Mouse (Mus musculus): ENCODE results near the gene Pdzd3. TPM values are rescaled to one million over a fixed set of nuclear protein-coding genes. Genes with fewer than 3 reads are reported as not detected.

Pdzd3 gene
- polyA plus RNA-seq, 1 experiment from 2014 or later = 0.15 TPM

DNA sequence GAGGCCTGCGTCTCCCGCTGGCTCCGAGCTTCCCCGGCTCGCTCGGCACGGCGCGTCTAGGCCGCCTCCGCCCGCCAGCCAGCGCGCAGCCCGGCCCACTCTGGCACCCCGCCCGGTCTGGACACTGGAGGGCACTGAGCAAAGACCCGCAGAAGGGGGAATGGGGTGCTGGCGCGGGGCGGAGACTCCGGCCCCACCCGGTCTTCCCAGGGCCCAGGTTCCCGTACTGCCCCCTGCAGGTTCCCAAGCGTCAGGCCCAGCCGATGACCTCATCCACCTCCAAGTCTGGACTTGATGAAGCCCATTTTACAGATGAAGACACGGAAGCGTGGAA lies 16.7 kb upstream of the Pdzd3 start:
- Histone ChIP-seq H3K36me3 (no peaks in the 10 kb centered on the region), H3K27ac (no peak overlapping the region), H3K4me2 (replicated peaks) (peak overlapping the region; percentile 68), H3K27me3 (no peaks in the 10 kb centered on the region), H3K4me3 (peak overlapping the region; percentile 39), H3K4me1 (peaks cover 12% of the 10 kb centered on the region), H3K9ac (peak overlapping the region; percentile 73), H3K9me3 (replicated peaks) (no peaks in the 10 kb centered on the region)
- ATAC-seq (ENCODE audit: low FRiP score) = peak; percentile 83
- WGBS = 7% methylated on average over 28 of the region's 28 CpGs

DNA sequence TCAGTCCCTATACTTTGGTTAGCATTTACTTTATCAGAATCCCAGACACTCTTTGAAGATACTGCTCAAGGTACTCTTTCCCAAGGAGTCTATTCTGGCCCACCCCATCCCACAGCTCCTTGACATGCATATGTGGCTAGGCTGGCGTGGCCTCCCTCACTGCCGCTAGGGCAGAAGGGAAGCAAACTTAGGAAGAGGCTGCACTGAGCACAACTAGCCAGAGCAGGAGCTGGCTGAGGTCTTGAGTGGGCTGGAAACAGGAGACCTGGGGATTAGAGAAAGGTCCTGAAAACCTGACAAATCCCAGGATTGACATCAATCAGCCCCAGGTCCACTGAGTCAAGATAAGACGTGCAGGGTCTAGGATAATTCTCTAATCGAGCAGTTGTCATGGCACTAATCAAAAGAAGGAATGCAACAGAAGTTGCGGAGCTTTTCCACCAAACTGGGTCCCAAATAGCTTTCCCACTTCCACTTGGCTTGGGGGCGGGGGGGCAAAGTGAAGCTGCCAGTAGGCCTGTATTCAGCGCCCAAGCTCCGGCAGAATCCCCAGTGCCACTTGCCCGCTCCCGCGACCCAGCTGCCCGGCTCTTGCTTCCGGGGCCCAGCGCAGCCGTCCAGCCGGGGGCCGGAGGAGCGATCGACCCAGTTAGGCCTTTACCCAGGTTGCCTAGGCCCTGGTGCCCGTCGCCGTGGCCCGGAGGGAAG lies 16.2 kb upstream of the Pdzd3 start:
- Histone ChIP-seq H3K27ac (no peak overlapping the region), H3K27me3 (no peaks in the 10 kb centered on the region), H3K9ac (peak overlapping the region; percentile 73), H3K9me3 (replicated peaks) (no peaks in the 10 kb centered on the region), H3K4me2 (replicated peaks) (peak overlapping the region; percentile 68), H3K36me3 (no peaks in the 10 kb centered on the region), H3K4me3 (peak overlapping the region; percentile 39), H3K4me1 (peaks cover 12% of the 10 kb centered on the region)
- no peak for ATAC-seq (ENCODE audit: low FRiP score)
- 11% methylated on average over 22 of the region's 23 CpGs for WGBS

DNA sequence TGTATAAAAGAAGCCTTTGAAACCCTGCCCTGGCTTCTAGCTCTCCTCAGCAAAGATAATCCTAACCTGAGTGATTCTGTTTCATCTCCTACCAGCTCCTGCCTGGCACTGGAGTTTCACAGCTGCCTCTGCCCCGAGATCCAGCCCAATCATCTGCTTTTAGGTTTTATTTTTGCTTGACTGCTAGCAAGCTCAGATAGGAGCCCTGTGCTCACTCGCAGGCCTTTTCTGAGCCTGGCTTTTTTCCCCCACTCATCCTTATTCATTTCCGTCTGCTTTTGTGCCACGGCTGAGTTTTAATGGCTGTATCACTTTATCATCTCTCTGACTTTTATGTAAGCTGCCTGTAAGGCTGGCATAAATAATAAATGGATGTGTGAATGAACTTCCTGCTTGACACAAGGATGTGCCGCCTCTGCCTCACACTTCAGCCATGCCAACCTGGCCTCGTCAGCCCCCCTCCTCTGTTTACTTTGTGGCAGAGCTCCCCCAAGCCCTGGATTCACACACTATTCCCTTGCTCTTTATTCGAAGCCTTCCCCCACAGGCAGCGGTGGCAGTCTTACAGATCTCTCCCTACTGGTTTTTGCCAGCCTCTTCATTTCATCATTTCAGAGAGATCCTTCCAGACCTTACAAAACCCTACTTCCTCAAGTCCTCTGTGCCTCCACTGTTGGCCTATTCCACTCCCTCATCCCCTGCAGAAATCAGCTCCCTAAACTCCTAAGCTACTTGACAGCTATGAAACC lies 15.4 kb upstream of the Pdzd3 start:
- peaks cover 12% of the 10 kb centered on the region for H3K4me1 ChIP-seq
- H3K27me3 ChIP-seq = no peaks in the 10 kb centered on the region
- 62% methylated on average over 8 of the region's 8 CpGs for WGBS
- H3K4me2 ChIP-seq (replicated peaks) = no peak overlapping the region
- no peak overlapping the region for H3K4me3 ChIP-seq
- ATAC-seq (ENCODE audit: low FRiP score) = no peak
- H3K36me3 ChIP-seq = no peaks in the 10 kb centered on the region
- H3K9ac ChIP-seq = no peak overlapping the region
- H3K9me3 ChIP-seq (replicated peaks) = no peaks in the 10 kb centered on the region
- H3K27ac ChIP-seq = peak overlapping the region; percentile 23; the same call in 1 of the 2 replicates

DNA sequence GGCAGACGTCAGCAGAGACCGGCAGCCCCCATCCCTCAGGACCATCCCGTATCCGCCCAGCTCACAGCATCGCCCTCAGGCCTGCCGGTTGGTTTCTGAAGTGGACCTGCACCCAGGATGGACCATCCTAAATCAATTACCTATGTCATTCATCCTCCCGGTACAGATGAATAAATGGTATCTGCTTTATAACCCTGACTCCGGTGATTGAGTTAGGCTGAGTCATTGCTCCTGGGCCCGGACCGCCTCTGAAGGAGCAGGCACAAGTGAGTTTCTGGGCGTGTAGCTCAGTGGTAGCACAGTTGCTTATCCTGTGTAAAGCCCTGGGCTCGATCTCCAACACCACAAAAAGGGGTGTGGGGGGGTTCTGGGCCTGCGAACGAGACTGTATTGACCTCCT lies 10.1 kb upstream of the Pdzd3 start:
- H3K9ac ChIP-seq = no peak overlapping the region
- H3K4me2 ChIP-seq (replicated peaks) = no peak overlapping the region
- H3K36me3 ChIP-seq = no peaks in the 10 kb centered on the region
- H3K27me3 ChIP-seq = no peaks in the 10 kb centered on the region; the same call in 1 of the 2 replicates
- no peak overlapping the region for H3K27ac ChIP-seq
- WGBS = 82% methylated on average over 14 of the region's 14 CpGs
- no peaks in the 10 kb centered on the region for H3K9me3 ChIP-seq (replicated peaks)
- no peak overlapping the region for H3K4me3 ChIP-seq
- ATAC-seq (ENCODE audit: low FRiP score) = no peak
- no peaks in the 10 kb centered on the region for H3K4me1 ChIP-seq

DNA sequence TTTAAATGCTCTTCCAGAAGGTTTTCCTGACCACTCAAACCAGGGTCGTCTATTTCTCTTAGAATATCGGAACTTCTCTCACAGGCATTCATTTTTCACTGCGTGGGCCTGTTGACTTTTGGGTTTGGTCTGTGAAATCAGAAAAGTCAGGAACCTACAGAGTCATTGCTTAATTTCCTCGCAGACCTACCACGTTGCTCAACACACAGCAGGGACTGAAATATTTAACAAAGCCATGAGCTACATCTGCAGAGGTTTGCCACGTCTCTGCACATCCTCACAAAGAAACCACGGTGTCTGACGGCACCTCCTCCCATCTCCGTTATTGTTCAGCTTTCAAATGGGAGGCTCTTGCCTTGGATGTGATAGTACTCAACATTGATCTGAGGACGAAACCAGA lies 7.7 kb upstream of the Pdzd3 start:
- Histone ChIP-seq H3K4me3 (no peak overlapping the region), H3K27ac (no peak overlapping the region), H3K4me2 (replicated peaks) (no peak overlapping the region), H3K27me3 (no peaks in the 10 kb centered on the region; the same call in 1 of the 2 replicates), H3K4me1 (peaks cover 19% of the 10 kb centered on the region), H3K36me3 (no peaks in the 10 kb centered on the region), H3K9me3 (replicated peaks) (no peaks in the 10 kb centered on the region), H3K9ac (no peak overlapping the region)
- no peak for ATAC-seq (ENCODE audit: low FRiP score)
- WGBS = 77% methylated on average over 10 of the region's 10 CpGs

DNA sequence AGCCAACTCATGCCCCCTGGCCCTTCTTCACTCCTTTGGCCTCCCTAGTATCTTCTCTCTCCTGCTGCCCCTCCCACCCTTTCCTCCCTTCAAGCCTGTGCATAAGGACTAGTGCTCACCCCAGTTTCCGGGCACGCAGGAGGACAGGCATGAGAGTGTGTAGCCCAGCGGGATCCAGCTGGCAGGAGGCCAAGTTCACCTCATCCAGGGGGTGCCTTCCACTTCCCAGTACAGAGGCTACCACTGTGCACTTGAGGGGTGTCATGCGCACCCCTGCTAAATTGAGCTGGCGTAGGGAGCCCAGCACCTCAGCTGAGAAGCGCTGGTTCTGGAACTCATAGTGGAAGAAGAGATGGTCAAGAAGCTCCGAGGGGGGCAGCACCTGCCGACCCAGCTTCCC lies 4.9 kb upstream of the Pdzd3 start:
- Histone ChIP-seq H3K4me1 (peaks cover 29% of the 10 kb centered on the region), H3K4me2 (replicated peaks) (no peak overlapping the region), H3K4me3 (no peak overlapping the region), H3K36me3 (no peaks in the 10 kb centered on the region), H3K27ac (no peak overlapping the region), H3K9ac (no peak overlapping the region), H3K27me3 (no peaks in the 10 kb centered on the region; the same call in 1 of the 2 replicates), H3K9me3 (replicated peaks) (no peaks in the 10 kb centered on the region)
- WGBS = 83% methylated on average over 8 of the region's 8 CpGs
- no peak for ATAC-seq (ENCODE audit: low FRiP score)

DNA sequence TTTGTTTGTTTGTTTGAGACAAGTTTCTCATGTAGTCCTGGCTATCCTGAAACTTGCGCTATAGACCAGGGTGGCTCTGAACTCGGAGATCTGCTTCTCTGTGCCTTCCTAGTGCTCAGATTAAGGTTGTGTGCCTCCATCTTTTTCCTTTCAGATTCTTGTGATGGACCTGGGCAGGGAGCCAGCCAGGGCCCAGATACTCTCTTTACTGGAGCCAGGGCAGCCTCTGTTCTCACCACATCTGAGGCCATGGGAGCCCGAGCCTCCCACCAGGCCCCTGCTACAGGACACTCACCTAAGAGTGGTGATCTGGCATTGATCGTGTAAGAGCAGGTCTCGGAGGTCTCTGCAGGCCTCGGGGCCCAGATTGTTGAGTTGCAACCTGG lies 3.9 kb upstream of the Pdzd3 start:
- Histone ChIP-seq H3K4me1 (peaks cover 32% of the 10 kb centered on the region), H3K27ac (peak overlapping the region; percentile 56), H3K9ac (no peak overlapping the region), H3K4me3 (no peak overlapping the region), H3K9me3 (replicated peaks) (no peaks in the 10 kb centered on the region), H3K27me3 (no peaks in the 10 kb centered on the region; the same call in 1 of the 2 replicates), H3K4me2 (replicated peaks) (0 out of 2 replicates have a peak overlapping the region, but pooled peaks have one; percentile 6), H3K36me3 (no peaks in the 10 kb centered on the region)
- peak; percentile 32; the same call in 1 of the 2 replicates for ATAC-seq (ENCODE audit: low FRiP score)
- 57% methylated on average over 6 of the region's 6 CpGs for WGBS

DNA sequence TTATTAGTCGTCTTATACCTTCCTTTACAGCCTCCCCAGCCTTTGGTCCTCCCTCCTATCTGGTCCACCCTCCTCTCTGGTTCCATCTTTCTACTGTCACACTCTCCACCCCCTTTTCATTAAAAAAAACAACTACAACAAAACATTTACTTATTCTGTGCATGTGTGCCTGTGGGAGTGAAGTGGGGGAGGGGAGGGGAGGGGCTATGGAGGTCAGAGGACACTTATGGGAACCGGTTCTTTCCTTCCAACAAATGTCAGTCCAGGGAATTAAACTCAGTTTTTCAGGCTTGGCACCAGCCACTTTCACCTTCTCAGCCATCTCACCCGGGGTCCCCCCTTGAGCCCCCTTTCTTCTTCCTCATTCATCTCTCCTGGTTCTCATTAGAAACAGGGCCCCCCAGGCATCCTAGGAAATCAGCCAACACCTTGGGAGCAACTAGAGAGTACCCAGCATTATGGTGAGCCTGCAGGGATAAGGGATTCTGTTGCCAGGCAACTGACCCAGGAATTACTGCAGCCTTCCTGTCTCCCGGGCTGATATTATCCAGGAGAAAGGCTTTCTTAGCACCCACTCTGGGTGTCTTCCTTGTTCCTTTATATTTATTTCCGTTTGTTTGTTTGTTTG lies 3.4 kb upstream of the Pdzd3 start:
- peaks cover 32% of the 10 kb centered on the region for H3K4me1 ChIP-seq
- H3K4me2 ChIP-seq (replicated peaks) = 0 out of 2 replicates have a peak overlapping the region, but pooled peaks have one; percentile 6
- peak; percentile 48 for ATAC-seq (ENCODE audit: low FRiP score)
- H3K9ac ChIP-seq = no peak overlapping the region
- peaks cover 2% of the 10 kb centered on the region for H3K27me3 ChIP-seq
- no peak overlapping the region for H3K4me3 ChIP-seq
- no peaks in the 10 kb centered on the region for H3K9me3 ChIP-seq (replicated peaks)
- peak overlapping the region; percentile 56 for H3K27ac ChIP-seq
- no peaks in the 10 kb centered on the region for H3K36me3 ChIP-seq
- 5% methylated on average over 5 of the region's 5 CpGs for WGBS

DNA sequence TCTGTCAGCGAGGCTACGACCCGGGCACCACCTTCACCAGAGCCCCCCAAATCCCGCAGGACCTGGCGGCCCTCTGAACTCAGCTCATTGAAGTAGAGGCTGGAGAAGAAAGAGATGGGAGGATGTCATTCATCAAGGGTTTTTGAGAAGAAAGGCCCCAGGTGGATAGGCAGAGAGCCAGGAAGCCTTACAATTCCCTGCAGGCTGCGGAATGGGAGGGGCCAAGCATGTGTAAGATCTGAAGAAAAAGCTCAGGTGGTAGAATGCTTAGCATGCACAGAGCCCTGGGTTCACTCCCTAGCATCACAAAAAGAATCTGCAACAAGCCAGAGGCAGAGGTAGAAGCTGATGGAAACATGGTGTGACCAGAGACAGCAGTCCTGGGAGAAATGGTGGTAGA lies 2.2 kb upstream of the Pdzd3 start:
- no peak overlapping the region for H3K27ac ChIP-seq
- H3K4me1 ChIP-seq = peaks cover 32% of the 10 kb centered on the region
- H3K36me3 ChIP-seq = no peaks in the 10 kb centered on the region
- peaks cover 3% of the 10 kb centered on the region for H3K27me3 ChIP-seq
- H3K4me3 ChIP-seq = no peak overlapping the region
- WGBS = 78% methylated on average over 6 of the region's 6 CpGs
- H3K4me2 ChIP-seq (replicated peaks) = no peak overlapping the region
- H3K9ac ChIP-seq = no peak overlapping the region
- ATAC-seq (ENCODE audit: low FRiP score) = no peak
- H3K9me3 ChIP-seq (replicated peaks) = no peaks in the 10 kb centered on the region

DNA sequence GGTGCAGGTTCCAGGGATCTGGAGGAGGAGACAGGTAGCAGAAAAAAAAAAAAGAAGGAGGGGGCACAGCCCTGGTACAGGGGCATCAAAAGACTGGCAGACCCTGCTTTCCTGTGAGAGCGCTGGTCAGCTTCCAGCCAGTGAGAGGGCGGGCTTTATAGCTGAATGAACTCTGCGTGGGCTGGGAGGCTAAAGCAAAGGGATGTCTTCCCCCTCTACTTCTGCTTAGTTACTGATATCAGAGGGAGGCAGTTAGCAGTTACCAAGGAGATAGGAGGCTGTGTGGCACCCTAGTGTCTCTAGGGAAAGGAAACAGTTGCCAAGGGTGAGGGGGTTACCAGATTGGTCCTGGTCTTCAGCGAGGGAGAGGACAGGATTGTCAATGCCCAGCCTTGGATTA lies 826 bp downstream of the Pdzd3 start:
- WGBS = 51% methylated on average over 4 of the region's 4 CpGs
- H3K27me3 ChIP-seq = peaks cover 3% of the 10 kb centered on the region; the same call in 1 of the 2 replicates
- H3K36me3 ChIP-seq = no peaks in the 10 kb centered on the region
- no peak overlapping the region for H3K9ac ChIP-seq
- H3K4me1 ChIP-seq = peaks cover 27% of the 10 kb centered on the region
- H3K4me2 ChIP-seq (replicated peaks) = no peak overlapping the region
- H3K9me3 ChIP-seq (replicated peaks) = no peaks in the 10 kb centered on the region
- H3K4me3 ChIP-seq = no peak overlapping the region
- ATAC-seq (ENCODE audit: low FRiP score) = no peak
- H3K27ac ChIP-seq = no peak overlapping the region

DNA sequence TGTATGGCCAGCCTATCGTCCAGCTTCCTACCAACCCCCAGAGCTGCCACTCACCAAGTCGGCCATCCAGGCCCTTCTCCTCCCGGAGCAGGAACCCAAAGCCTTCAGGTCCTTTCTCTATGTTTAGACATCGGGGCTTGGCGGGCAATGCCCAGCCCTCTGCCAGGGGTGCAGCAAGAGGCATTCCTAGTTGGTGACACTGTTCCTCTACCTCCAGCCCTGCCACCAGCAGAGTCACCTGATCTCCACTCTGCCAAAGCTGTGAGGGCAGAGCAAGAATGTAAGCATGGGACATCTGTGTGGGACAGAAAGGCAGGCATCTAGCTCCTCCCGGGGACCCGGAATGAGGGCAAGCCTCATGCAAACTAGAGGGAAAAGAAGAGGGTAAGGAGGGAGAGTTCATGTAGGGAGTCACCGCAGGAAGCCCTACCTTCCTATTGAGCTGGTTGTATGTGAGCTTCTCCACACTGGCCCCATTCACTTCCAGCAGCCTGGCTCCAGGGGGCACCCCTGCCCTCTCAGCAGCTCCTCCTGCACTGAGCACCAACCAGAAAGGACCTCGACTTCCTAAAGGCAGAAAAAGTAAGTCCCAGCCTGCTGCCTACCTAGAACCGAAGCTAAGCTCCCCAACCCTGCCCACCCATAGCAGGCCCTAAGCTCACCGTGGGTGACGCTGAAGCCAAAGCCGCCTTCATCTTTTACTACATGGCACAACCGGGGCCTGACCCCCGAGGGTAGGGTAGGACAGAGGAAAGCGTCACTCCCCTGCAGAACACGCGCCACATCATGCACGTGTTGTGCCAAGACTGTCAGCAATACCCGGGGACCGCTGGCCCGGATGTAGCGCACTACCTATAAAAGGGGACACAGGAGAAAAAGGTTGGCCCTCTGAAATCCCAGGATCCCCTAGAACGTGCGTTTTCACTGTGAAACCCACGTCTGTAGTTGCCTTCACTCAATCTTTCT lies 1.8 kb downstream of the Pdzd3 start:
- WGBS = 45% methylated on average over 26 of the region's 26 CpGs
- peaks cover 18% of the 10 kb centered on the region for H3K4me1 ChIP-seq
- no peak overlapping the region for H3K4me3 ChIP-seq
- ATAC-seq (ENCODE audit: low FRiP score) = peak; percentile 67; the same call in 1 of the 2 replicates
- peak overlapping the region; percentile 19; the same call in 1 of the 2 replicates for H3K4me2 ChIP-seq (replicated peaks)
- H3K27me3 ChIP-seq = peaks cover 3% of the 10 kb centered on the region; the same call in 1 of the 2 replicates
- H3K9me3 ChIP-seq (replicated peaks) = no peaks in the 10 kb centered on the region
- H3K27ac ChIP-seq = no peak overlapping the region
- no peak overlapping the region; the same call in 1 of the 2 replicates for H3K9ac ChIP-seq
- H3K36me3 ChIP-seq = no peaks in the 10 kb centered on the region

All from hindbrain, embryonic 12.5 days (tissue).